ENCODE assay signal across 32 mouse cellular contexts in the genomic region with DNA sequence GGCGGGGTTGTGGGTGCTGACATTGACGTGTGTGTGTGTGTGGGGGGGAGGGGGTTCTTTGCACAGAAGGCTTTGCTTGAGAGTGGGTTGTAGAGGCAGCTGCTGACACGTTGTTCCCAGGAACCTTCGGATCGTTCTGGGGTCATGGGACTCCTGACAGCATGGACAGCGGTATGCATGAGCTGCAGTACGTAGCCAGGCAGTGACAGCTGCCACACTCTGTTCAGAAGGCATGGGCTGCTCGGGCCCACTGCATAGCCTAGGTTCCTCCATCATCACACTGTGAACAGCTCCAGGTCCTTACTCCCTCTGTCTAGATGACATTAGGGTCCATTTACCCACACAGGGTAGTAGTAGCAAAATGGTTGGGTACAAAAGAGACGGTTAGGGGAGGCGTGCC. TPM values are rescaled to one million over a fixed set of nuclear protein-coding genes. Genes with fewer than 3 reads are reported as not detected.
DNase-seq lines count a peak whose midpoint lies in the region; ATAC-seq and TF ChIP-seq lines count a peak whose summit lies in the region.
"Had no signal": no experiment of that assay in that cellular context is flagged by ENCODE, and none has a peak within 500 bp of the region (broad histone marks: within the 10 kb centered on the region; RNA-seq: fewer than 3 reads in every experiment).

No protein-coding gene starts in this region.

- H3K27me3 ChIP-seq in embryonic facial prominence, embryonic 12.5 days: peaks cover 7% of the 10 kb centered on the region
- H3K27me3 ChIP-seq in embryonic facial prominence, embryonic 10.5 days (replicated peaks; ENCODE audit: low read depth, poor library complexity, severe bottlenecking): peaks cover 21% of the 10 kb centered on the region
- H3K27me3 ChIP-seq in midbrain, embryonic 13.5 days: peaks cover 8% of the 10 kb centered on the region
- H3K27me3 ChIP-seq in midbrain, embryonic 16.5 days (ENCODE audit: control insufficient read depth, insufficient read depth, low read depth, low read length): no peaks in the 10 kb centered on the region
- peaks cover 27% of the 10 kb centered on the region for H3K27me3 ChIP-seq in myocyte (ENCODE audit: control insufficient read depth, insufficient read depth, insufficient read length)
- H3K27me3 ChIP-seq: lung, embryonic 15.5 days; neural tube, embryonic 12.5 days had no signal

- 61% methylated on average over 10 of the region's 10 CpGs for WGBS in embryonic facial prominence, embryonic 12.5 days
- WGBS in embryonic facial prominence, embryonic 10.5 days: 70% methylated on average over 10 of the region's 10 CpGs
- 72% methylated on average over 10 of the region's 10 CpGs for WGBS in midbrain, embryonic 13.5 days
- 71% methylated on average over 10 of the region's 10 CpGs for WGBS in midbrain, embryonic 16.5 days

- no peaks in the 10 kb centered on the region for H3K79me2 ChIP-seq in myocyte (ENCODE audit: control insufficient read depth, insufficient read depth)

- H3K4me3 ChIP-seq in embryonic facial prominence, embryonic 12.5 days: no peak overlapping the region
- no peak overlapping the region for H3K4me3 ChIP-seq in embryonic facial prominence, embryonic 10.5 days
- no peak overlapping the region for H3K4me3 ChIP-seq in layer of hippocampus, adult 2 months
- H3K4me3 ChIP-seq in midbrain, embryonic 13.5 days (replicated peaks): no peak overlapping the region
- H3K4me3 ChIP-seq in midbrain, embryonic 16.5 days (ENCODE audit: low read depth, low read length): no peak overlapping the region
- no peak overlapping the region for H3K4me3 ChIP-seq in myocyte
- H3K4me3 ChIP-seq: limb, embryonic 13.5 days; lung, embryonic 15.5 days; neural tube, embryonic 12.5 days had no signal

- no peak overlapping the region for H3K27ac ChIP-seq in embryonic facial prominence, embryonic 12.5 days
- no peak overlapping the region for H3K27ac ChIP-seq in embryonic facial prominence, embryonic 10.5 days (replicated peaks)
- peak overlapping the region; percentile 52; the same call in 1 of the 2 replicates for H3K27ac ChIP-seq in layer of hippocampus, adult 2 months
- H3K27ac ChIP-seq in midbrain, embryonic 13.5 days: peak overlapping the region; percentile 10; the same call in 1 of the 2 replicates
- H3K27ac ChIP-seq in midbrain, embryonic 16.5 days (ENCODE audit: low read length): no peak overlapping the region; the same call in 1 of the 2 replicates
- H3K27ac ChIP-seq: limb, embryonic 13.5 days; lung, embryonic 15.5 days; neural tube, embryonic 12.5 days had no signal

- H3K4me2 ChIP-seq in embryonic facial prominence, embryonic 12.5 days (replicated peaks): no peak overlapping the region
- no peak overlapping the region for H3K4me2 ChIP-seq in midbrain, embryonic 13.5 days (replicated peaks)
- no peak overlapping the region for H3K4me2 ChIP-seq in midbrain, embryonic 16.5 days (ENCODE audit: low read length)
- no peak overlapping the region for H3K4me2 ChIP-seq in myocyte (ENCODE audit: low read depth)
- H3K4me2 ChIP-seq: heart, embryonic 11.5 days; limb, embryonic 13.5 days; liver, embryonic 11.5 days; lung, embryonic 15.5 days; neural tube, embryonic 12.5 days had no signal

- H3K4me1 ChIP-seq in embryonic facial prominence, embryonic 12.5 days: peaks cover 14% of the 10 kb centered on the region
- peaks cover 27% of the 10 kb centered on the region for H3K4me1 ChIP-seq in embryonic facial prominence, embryonic 10.5 days
- peaks cover 50% of the 10 kb centered on the region for H3K4me1 ChIP-seq in midbrain, embryonic 13.5 days (replicated peaks)
- peaks cover 34% of the 10 kb centered on the region for H3K4me1 ChIP-seq in midbrain, embryonic 16.5 days (ENCODE audit: control insufficient read depth, insufficient read depth, low read length)

- 0 out of 2 replicates have a peak overlapping the region, but pooled peaks have one; percentile 24 for H3K9ac ChIP-seq in embryonic facial prominence, embryonic 12.5 days
- no peak overlapping the region for H3K9ac ChIP-seq in midbrain, embryonic 13.5 days (replicated peaks)
- H3K9ac ChIP-seq in midbrain, embryonic 16.5 days (ENCODE audit: low read depth, low read length): no peak overlapping the region
- H3K9ac ChIP-seq: limb, embryonic 13.5 days; lung, embryonic 15.5 days; neural tube, embryonic 12.5 days had no signal

- ATAC-seq in embryonic facial prominence, embryonic 12.5 days (ENCODE audit: insufficient number of reproducible peaks, insufficient read depth, low FRiP score, low TSS enrichment): no peak
- no peak for ATAC-seq in midbrain, embryonic 13.5 days
- no peak for ATAC-seq in midbrain, embryonic 16.5 days
- ATAC-seq in erythroid progenitor cell, adult 5-6 weeks (replicated peaks; ENCODE audit: low FRiP score, poor library complexity, severe bottlenecking): no peak
- ATAC-seq: forebrain, embryonic 14.5 days; intestine, postnatal 0 days had no signal

- no peak for DNase-seq in embryonic facial prominence, embryonic 10.5 days (ENCODE audit: low spot score)
- DNase-seq in layer of hippocampus, adult 2 months (ENCODE audit: low spot score in 2 of 2): no peak
- DNase-seq in layer of hippocampus, adult 9-10 months (ENCODE audit: low spot score): no peak
- DNase-seq: adrenal gland, postnatal 14 days; cerebellum, adult 11 months; cerebellum, adult 9-10 months; cerebellum, postnatal 36 days; embryo, embryonic 11 days; gastrocnemius, postnatal 25 days; heart, adult 11 months; heart, postnatal 4 days; kidney, adult 9 months; kidney, postnatal 10 days; lung, postnatal 36 days; thymus, adult 2 months had no signal

- no peak for TF ChIP-seq CTCF in layer of hippocampus, adult 2 months (conservative IDR thresholded peaks at IDR 0.05)

- TF ChIP-seq POLR2A in myocyte (IDR thresholded peaks at IDR 0.05; ENCODE audit: insufficient read length, low read depth): no peak

- H3ac ChIP-seq in myocyte (ENCODE audit: control insufficient read depth, insufficient read length): no peak overlapping the region

- H3K36me3 ChIP-seq in embryonic facial prominence, embryonic 12.5 days: no peaks in the 10 kb centered on the region
- H3K36me3 ChIP-seq in embryonic facial prominence, embryonic 10.5 days (replicated peaks): no peaks in the 10 kb centered on the region
- H3K36me3 ChIP-seq in midbrain, embryonic 13.5 days: no peaks in the 10 kb centered on the region
- H3K36me3 ChIP-seq in midbrain, embryonic 16.5 days (ENCODE audit: control insufficient read depth, insufficient read depth, low read length): no peaks in the 10 kb centered on the region
- no peaks in the 10 kb centered on the region for H3K36me3 ChIP-seq in myocyte (ENCODE audit: control insufficient read depth, insufficient read depth)
- H3K36me3 ChIP-seq: limb, embryonic 13.5 days; lung, embryonic 15.5 days; neural tube, embryonic 12.5 days had no signal

- no peaks in the 10 kb centered on the region for H3K9me3 ChIP-seq in embryonic facial prominence, embryonic 12.5 days
- no peaks in the 10 kb centered on the region for H3K9me3 ChIP-seq in embryonic facial prominence, embryonic 10.5 days
- H3K9me3 ChIP-seq in midbrain, embryonic 13.5 days: no peaks in the 10 kb centered on the region
- H3K9me3 ChIP-seq in midbrain, embryonic 16.5 days (replicated peaks; ENCODE audit: control insufficient read depth, low read length, poor library complexity, severe bottlenecking): no peaks in the 10 kb centered on the region
- H3K9me3 ChIP-seq: limb, embryonic 13.5 days; lung, embryonic 15.5 days; neural tube, embryonic 12.5 days had no signal

TF ChIP-seq in myocyte, 11 proteins besides CTCF, POLR2A, EP300 and RAD21 (continues in another document):
- TF ChIP-seq TCF12 (IDR thresholded peaks at IDR 0.05; ENCODE audit: insufficient read depth, poor library complexity, severe bottlenecking): no peak
- TF ChIP-seq POLR2AphosphoS2 (IDR thresholded peaks at IDR 0.05; ENCODE audit: insufficient read length, low read depth): no peak
- no peak for TF ChIP-seq SRF (IDR thresholded peaks at IDR 0.05; ENCODE audit: control insufficient read depth, insufficient read length, low read depth)
- TF ChIP-seq E2F4 (IDR thresholded peaks at IDR 0.05; ENCODE audit: insufficient read depth): no peak
- TF ChIP-seq REST (IDR thresholded peaks at IDR 0.05; ENCODE audit: insufficient read depth, insufficient read length): no peak

RNA-seq across cellular contexts. Expression of a gene that starts 3.4 kb away (rescaled TPM):
- polyA plus RNA-seq in embryonic facial prominence, embryonic 12.5 days (2016; fragmentation: Nextera tagmentation; extraction: Ambion mirVana): 90.0 and 90.5 TPM in 2 replicates
- 136 and 141 TPM in 2 replicates for polyA plus RNA-seq in embryonic facial prominence, embryonic 10.5 days (2016; fragmentation: Nextera tagmentation; extraction: Ambion mirVana)
- 10 to 100 TPM; 22.7 to 23.3 TPM for total RNA-seq in layer of hippocampus, adult 2 months (2021)
- polyA plus RNA-seq in midbrain, embryonic 13.5 days (2015; fragmentation: Nextera tagmentation; extraction: Ambion mirVana): 115 and 121 TPM in 2 replicates
- polyA plus RNA-seq in midbrain, embryonic 16.5 days (2015; fragmentation: Nextera tagmentation; extraction: Ambion mirVana): 90.0 and 104 TPM in 2 replicates
- 38.7 TPM for polyA plus RNA-seq in myocyte (2012; fragmentation: generic; extraction: Trizol)
- total RNA-seq in erythroid progenitor cell, adult 5-6 weeks (2015; ENCODE audit: low replicate concordance): 19.7 and 41.4 TPM in 2 replicates
- total RNA-seq in erythroid progenitor cell, adult 5-6 weeks (2017; ENCODE audit: low replicate concordance): 2.5 and 6.4 TPM in 2 replicates

RNA-seq across cellular contexts. Expression of a gene that starts 28.9 kb away (rescaled TPM):
- 0.46 and 0.48 TPM in 2 replicates for polyA plus RNA-seq in embryonic facial prominence, embryonic 12.5 days (2016; fragmentation: Nextera tagmentation; extraction: Ambion mirVana)
- not detected in 2 replicates for polyA plus RNA-seq in embryonic facial prominence, embryonic 10.5 days (2016; fragmentation: Nextera tagmentation; extraction: Ambion mirVana)
- total RNA-seq in layer of hippocampus, adult 2 months (2021): 10 to 100 TPM; 57.3 to 63.3 TPM
- polyA plus RNA-seq in midbrain, embryonic 13.5 days (2015; fragmentation: Nextera tagmentation; extraction: Ambion mirVana): 1.4 and 3.1 TPM in 2 replicates
- polyA plus RNA-seq in midbrain, embryonic 16.5 days (2015; fragmentation: Nextera tagmentation; extraction: Ambion mirVana): 1.3 and 1.8 TPM in 2 replicates
- polyA plus RNA-seq in myocyte (2012; fragmentation: generic; extraction: Trizol): 5.4 TPM
- total RNA-seq in erythroid progenitor cell, adult 5-6 weeks (2015; ENCODE audit: low replicate concordance): not detected in 2 replicates
- not detected in 2 replicates for total RNA-seq in erythroid progenitor cell, adult 5-6 weeks (2017; ENCODE audit: low replicate concordance)
- total RNA-seq: adrenal gland, postnatal 14 days; MEL had no signal
- polyA plus RNA-seq: intestine, postnatal 0 days; liver, embryonic 11.5 days; liver, embryonic 16.5 days had no signal

RNA-seq across cellular contexts. Expression of a gene that starts 57.4 kb away (rescaled TPM):
- polyA plus RNA-seq in embryonic facial prominence, embryonic 12.5 days (2016; fragmentation: Nextera tagmentation; extraction: Ambion mirVana): 0.03 and 0.13 TPM in 2 replicates
- polyA plus RNA-seq in embryonic facial prominence, embryonic 10.5 days (2016; fragmentation: Nextera tagmentation; extraction: Ambion mirVana): 0.06 and 0.11 TPM in 2 replicates
- total RNA-seq in layer of hippocampus, adult 2 months (2021): 10 to 100 TPM; 36.0 to 36.8 TPM
- 8.0 and 9.0 TPM in 2 replicates for polyA plus RNA-seq in midbrain, embryonic 13.5 days (2015; fragmentation: Nextera tagmentation; extraction: Ambion mirVana)
- 13.4 and 13.6 TPM in 2 replicates for polyA plus RNA-seq in midbrain, embryonic 16.5 days (2015; fragmentation: Nextera tagmentation; extraction: Ambion mirVana)
- polyA plus RNA-seq in myocyte (2012; fragmentation: generic; extraction: Trizol): 0.04 TPM
- not detected in 2 replicates for total RNA-seq in erythroid progenitor cell, adult 5-6 weeks (2015; ENCODE audit: low replicate concordance)
- not detected in 2 replicates for total RNA-seq in erythroid progenitor cell, adult 5-6 weeks (2017; ENCODE audit: low replicate concordance)
- total RNA-seq: gastrocnemius, adult 18-20 months; gastrocnemius, postnatal 25 days; heart, postnatal 4 days; MEL had no signal
- polyA plus RNA-seq: heart, postnatal 0 days; large intestine, adult 2 months; limb, embryonic 13.5 days; liver, embryonic 11.5 days; liver, embryonic 16.5 days; lung, embryonic 15.5 days; thymus, adult 2 months had no signal

Comparison
In these comparisons a context has a peak if more than half of its experiments do, and no peak if none do; other contexts are left out.
1. H3K27ac ChIP-seq: peak in layer of hippocampus, adult 2 months (single experiment) and midbrain, embryonic 13.5 days (single experiment); none in embryonic facial prominence, embryonic 12.5 days (single experiment), embryonic facial prominence, embryonic 10.5 days (single experiment) and midbrain, embryonic 16.5 days (single experiment).